Mouse (Mus musculus) testis, adult 2 months (tissue): ENCODE data around the gene Znfx1.

Experiments used
- CTCF ChIP-seq: fragments of 200-500 bp; IDR thresholded peaks from 2 replicates; pipeline ENCODE4 v1.5.1; 2012; ENCODE audit warnings: low read depth, mild to moderate bottlenecking, inconsistent platforms, low read length, moderate library complexity; ENCODE audit not compliant: control insufficient read depth, insufficient read depth, insufficient replicate concordance
- POLR2A ChIP-seq: fragments of 200-500 bp; IDR thresholded peaks from 2 replicates; pipeline ENCODE4 v1.6.1; 2012; ENCODE audit warnings: low read depth, mild to moderate bottlenecking, inconsistent platforms, low read length, moderate library complexity; ENCODE audit not compliant: control insufficient read depth

DNA sequence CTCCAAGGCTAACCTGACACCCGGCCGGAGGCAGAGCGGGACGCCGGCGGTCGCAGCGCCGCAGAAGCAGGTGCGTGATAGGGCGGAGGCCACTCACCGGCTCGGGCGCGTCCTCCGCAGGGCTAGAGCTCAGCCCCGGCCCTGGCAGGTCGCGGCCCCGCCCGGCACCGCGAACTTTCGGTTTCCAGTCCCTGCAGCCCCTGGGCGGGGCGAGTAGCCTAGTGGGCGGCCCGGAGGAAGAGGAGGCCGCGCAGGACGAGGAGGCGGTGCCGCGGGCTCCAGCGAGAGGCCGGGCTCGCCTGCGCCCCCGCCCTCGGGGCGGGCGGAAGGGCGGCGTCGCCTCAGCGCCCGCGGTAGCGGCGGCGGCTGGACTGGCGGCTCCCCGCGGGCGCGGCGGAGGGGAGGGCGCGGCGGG lies 311 bp downstream of the Znfx1 start:
- TF ChIP-seq CTCF (no peak), POLR2A (peak; percentile 43; the same call in 1 of the 2 replicates)
